Mouse (Mus musculus): Measurements from ENCODE around the gene Irf2bp1.

Irf2bp1 gene

GRCm38 (mm10) chr7:19001066-19001806 lies 2.6 kb upstream of the Irf2bp1 start:
- DNase-seq: peak; percentile 70

- no peak for DNase-seq
Measured at GRCm38 (mm10) chr7:19001807-19002085, 2.1 kb upstream of the Irf2bp1 start.

GRCm38 (mm10) chr7:19002115-19002514 lies 1.7 kb upstream of the Irf2bp1 start:
- no peak for DNase-seq

GRCm38 (mm10) chr7:19002848-19003498 lies 871 bp upstream of the Irf2bp1 start:
- peak; percentile 83 for DNase-seq

GRCm38 (mm10) chr7:19004631-19005079 lies 811 bp downstream of the Irf2bp1 start:
- DNase-seq: no peak

- no peak for DNase-seq
Measured at GRCm38 (mm10) chr7:19005417-19006121, 1.7 kb downstream of the Irf2bp1 start.

- DNase-seq: peak; percentile 85
Measured at GRCm38 (mm10) chr7:19006476-19006875, 2.6 kb downstream of the Irf2bp1 start.

GRCm38 (mm10) chr7:19007026-19007977 lies 3.5 kb downstream of the Irf2bp1 start:
- no peak for DNase-seq

- DNase-seq: no peak
Measured at GRCm38 (mm10) chr7:19010581-19010980, 6.7 kb downstream of the Irf2bp1 start.

GRCm38 (mm10) chr7:19012025-19012621 lies 8.3 kb downstream of the Irf2bp1 start:
- DNase-seq: no peak

- DNase-seq: no peak
Measured at GRCm38 (mm10) chr7:19012882-19013281, 9.0 kb downstream of the Irf2bp1 start.

- no peak for DNase-seq
Measured at GRCm38 (mm10) chr7:19014452-19014851, 10.6 kb downstream of the Irf2bp1 start.

GRCm38 (mm10) chr7:19016042-19016441 lies 12.2 kb downstream of the Irf2bp1 start:
- DNase-seq: no peak

- DNase-seq: no peak
Measured at GRCm38 (mm10) chr7:19017909-19018308, 14.1 kb downstream of the Irf2bp1 start.

GRCm38 (mm10) chr7:19021048-19021447 lies 17.2 kb downstream of the Irf2bp1 start:
- DNase-seq: no peak

GRCm38 (mm10) chr7:19022189-19022958 lies 18.5 kb downstream of the Irf2bp1 start:
- no peak for DNase-seq

- DNase-seq: no peak
Measured at GRCm38 (mm10) chr7:19023357-19023814, 19.5 kb downstream of the Irf2bp1 start, which contains the start of gene Foxa3. Gene Foxa3 (minus strand): TSS chr7:19023538.

- DNase-seq: peak; percentile 96
Measured at GRCm38 (mm10) chr7:19024096-19024506, 20.3 kb downstream of the Irf2bp1 start, which contains the start of gene Sympk. Gene Sympk (plus strand): TSS chr7:19024377.

- DNase-seq: no peak
Measured at GRCm38 (mm10) chr7:19024581-19025255, 20.9 kb downstream of the Irf2bp1 start.

- no peak for DNase-seq
Measured at GRCm38 (mm10) chr7:19028067-19028466, 24.2 kb downstream of the Irf2bp1 start.

Measured in layer of hippocampus, adult 9-11 months (tissue).